Mouse (Mus musculus): ENCODE measurements around the gene Gimap3. TPM values are rescaled to one million over a fixed set of nuclear protein-coding genes. Genes with fewer than 3 reads are reported as not detected.
A peak's percentile ranks its signal among the peaks of the same experiment; 100 is the strongest.

Gimap3 gene
- polyA plus RNA-seq, 1 experiment from 2014 or later, result 0.75 TPM

DNA sequence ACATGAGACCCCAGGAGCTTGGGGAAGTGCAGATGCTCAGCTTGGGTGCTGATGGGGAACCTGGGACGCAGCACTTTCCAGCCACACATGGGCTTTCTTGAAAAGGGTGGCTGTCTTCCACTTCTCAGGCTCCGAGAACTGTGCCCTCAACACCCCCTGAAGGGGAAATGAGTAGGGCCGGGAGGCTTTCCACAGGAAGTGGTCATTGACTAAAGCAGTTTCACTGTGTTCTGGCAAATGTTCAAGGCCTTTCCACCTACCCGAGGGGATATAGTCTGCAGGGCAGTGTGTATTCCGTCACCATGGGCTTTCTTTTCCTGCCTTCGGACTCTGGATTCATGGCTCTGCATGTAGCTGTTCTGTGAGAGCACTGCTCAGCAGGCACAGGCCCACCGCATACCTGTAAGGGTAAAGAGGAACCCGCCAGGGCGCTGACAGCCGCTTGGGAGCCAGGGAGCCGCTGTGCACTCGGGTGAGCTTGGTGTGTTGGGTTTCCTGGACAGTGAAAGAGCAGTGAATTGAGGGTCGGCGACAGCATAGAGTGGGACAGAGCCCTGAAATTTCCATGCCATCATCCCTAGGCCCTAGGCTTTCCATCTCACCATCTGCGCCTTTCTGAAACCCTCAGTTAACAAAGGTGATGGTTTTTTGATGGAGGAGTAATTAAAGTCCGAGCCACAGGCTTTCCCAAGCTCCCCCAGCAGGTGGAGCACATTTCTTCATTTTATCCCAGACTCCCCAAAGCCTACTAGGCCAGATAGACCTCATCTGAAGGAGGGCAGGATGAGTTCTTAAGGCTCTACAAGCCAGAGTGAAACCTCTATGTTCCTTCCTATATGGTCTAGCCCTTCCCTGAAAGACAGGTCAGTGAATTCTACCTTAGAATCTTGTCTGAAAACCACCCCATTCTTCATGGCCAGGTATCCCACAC, 24.4 kb downstream of the Gimap3 start, which contains the start of gene Gimap5:
Gimap5 (plus strand) TSS at position 239 of the 931 bp plus-strand sequence.
- H3K27ac ChIP-seq (ENCODE audit: low read depth), result peak within 1 kb of the TSS; percentile 68
- ATAC-seq, result peak; percentile 33

GRCm38 (mm10) chr6:48745490-48745889, 25.2 kb downstream of the Gimap3 start:
- Histone ChIP-seq H3K9me3 (ENCODE audit: low read length) (no peaks in the 10 kb centered on the region), H3K9ac (replicated peaks) (no peak overlapping the region), H3K27ac (ENCODE audit: low read depth) (peak overlapping the region; percentile 68), H3K27me3 (ENCODE audit: insufficient read depth, low read length) (no peaks in the 10 kb centered on the region), H3K36me3 (replicated peaks; ENCODE audit: insufficient read depth, low read length) (no peaks in the 10 kb centered on the region), H3K4me1 (ENCODE audit: insufficient read depth) (peaks cover 19% of the 10 kb centered on the region), H3K4me3 (ENCODE audit: low read depth, low read length) (no peak overlapping the region), H3K4me2 (ENCODE audit: low read depth, low read length) (no peak overlapping the region)
- 22% methylated on average over 2 of the region's 2 CpGs for WGBS (ENCODE audit: insufficient replicate concordance)
- TF ChIP-seq EP300 (IDR thresholded peaks at IDR 0.05; ENCODE audit: low read depth) (no peak), CTCF (IDR thresholded peaks at IDR 0.05; ENCODE audit: low read depth) (no peak)
- ATAC-seq (no peak), DNase-seq (no peak)

More for the DNA sequence above, 24.4 kb downstream of the Gimap3 start, which contains the start of gene Gimap5:
- Histone ChIP-seq H3K36me3 (replicated peaks; ENCODE audit: insufficient read depth, low read length) (no peaks in the 10 kb centered on the region), H3K9me3 (ENCODE audit: low read length) (no peaks in the 10 kb centered on the region), H3K4me3 (ENCODE audit: low read depth, low read length) (0 out of 2 replicates have a peak within 1 kb of the TSS, but pooled peaks have one; percentile 2), H3K27me3 (ENCODE audit: insufficient read depth, low read length) (no peaks in the 10 kb centered on the region), H3K4me1 (ENCODE audit: insufficient read depth) (peaks cover 12% of the 10 kb centered on the region), H3K4me2 (ENCODE audit: low read depth, low read length) (peak within 1 kb of the TSS; percentile 31), H3K9ac (replicated peaks) (peak within 1 kb of the TSS; percentile 23; the same call in 1 of the 2 replicates)
- 0 out of 2 replicates have a peak, but pooled peaks have one; percentile 17 for TF ChIP-seq EP300 (IDR thresholded peaks at IDR 0.05; ENCODE audit: low read depth)
- peak; percentile 64 for TF ChIP-seq CTCF (IDR thresholded peaks at IDR 0.05; ENCODE audit: low read depth)
- 21% methylated on average over 16 of the region's 16 CpGs for WGBS (ENCODE audit: insufficient replicate concordance)
- DNase-seq, result peak; percentile 50

DNA sequence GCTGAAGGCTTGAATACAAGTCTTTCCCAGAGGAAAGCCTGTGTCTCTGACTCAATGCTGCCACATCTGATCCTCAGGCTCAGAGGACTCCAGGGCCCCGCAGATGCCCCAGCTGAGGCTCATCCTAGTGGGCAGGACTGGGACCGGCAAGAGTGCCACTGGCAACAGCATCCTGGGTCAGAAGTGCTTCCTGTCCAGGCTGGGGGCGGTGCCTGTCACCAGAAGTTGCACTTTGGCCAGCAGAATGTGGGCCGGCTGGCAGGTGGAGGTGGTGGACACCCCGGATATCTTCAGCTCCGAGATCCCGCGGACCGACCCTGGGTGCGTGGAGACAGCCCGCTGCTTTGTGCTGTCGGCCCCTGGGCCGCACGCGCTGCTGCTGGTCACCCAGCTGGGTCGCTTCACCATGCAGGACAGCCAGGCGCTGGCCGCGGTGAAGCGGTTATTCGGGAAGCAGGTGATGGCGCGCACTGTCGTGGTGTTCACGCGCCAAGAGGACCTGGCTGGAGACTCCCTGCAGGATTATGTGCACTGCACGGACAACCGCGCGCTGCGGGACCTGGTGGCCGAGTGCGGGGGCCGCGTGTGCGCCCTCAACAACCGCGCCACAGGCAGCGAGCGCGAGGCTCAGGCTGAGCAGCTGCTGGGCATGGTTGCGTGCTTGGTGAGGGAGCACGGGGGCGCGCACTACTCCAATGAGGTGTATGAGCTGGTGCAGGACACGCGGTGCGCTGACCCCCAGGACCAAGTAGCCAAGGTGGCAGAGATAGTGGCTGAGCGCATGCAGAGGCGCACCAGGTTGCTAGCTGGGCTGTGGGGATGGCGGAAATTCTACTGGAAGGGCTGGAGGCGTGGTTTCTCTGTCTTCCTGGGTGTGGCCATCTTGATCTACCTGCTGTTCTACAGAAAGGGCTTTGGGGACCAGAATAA, 28.0 kb downstream of the Gimap3 start:
- Histone ChIP-seq H3K27me3 (ENCODE audit: insufficient read depth, low read length) (no peaks in the 10 kb centered on the region), H3K27ac (ENCODE audit: low read depth) (peak overlapping the region; percentile 74), H3K4me2 (ENCODE audit: low read depth, low read length) (peak overlapping the region; percentile 71), H3K4me1 (ENCODE audit: insufficient read depth) (peaks cover 23% of the 10 kb centered on the region), H3K36me3 (replicated peaks; ENCODE audit: insufficient read depth, low read length) (no peaks in the 10 kb centered on the region), H3K4me3 (ENCODE audit: low read depth, low read length) (peak overlapping the region; percentile 54), H3K9ac (replicated peaks) (peak overlapping the region; percentile 43), H3K9me3 (ENCODE audit: low read length) (no peaks in the 10 kb centered on the region)
- WGBS (ENCODE audit: insufficient replicate concordance), result 51% methylated on average over 52 of the region's 52 CpGs
- peak; percentile 71 for DNase-seq
- TF ChIP-seq CTCF (IDR thresholded peaks at IDR 0.05; ENCODE audit: low read depth) (0 out of 2 replicates have a peak, but pooled peaks have one; percentile 1), EP300 (IDR thresholded peaks at IDR 0.05; ENCODE audit: low read depth) (no peak)
- peak; percentile 80 for ATAC-seq

GRCm38 (mm10) chr6:48741711-48742206, 28.9 kb downstream of the Gimap3 start:
- ATAC-seq (peak; percentile 48), DNase-seq (peak; percentile 21)
- peaks cover 23% of the 10 kb centered on the region for H3K4me1 ChIP-seq (ENCODE audit: insufficient read depth)
- H3K9me3 ChIP-seq (ENCODE audit: low read length), result no peaks in the 10 kb centered on the region
- H3K9ac ChIP-seq (replicated peaks), result no peak overlapping the region
- TF ChIP-seq CTCF (IDR thresholded peaks at IDR 0.05; ENCODE audit: low read depth), result no peak
- no peak for TF ChIP-seq EP300 (IDR thresholded peaks at IDR 0.05; ENCODE audit: low read depth)
- H3K36me3 ChIP-seq (replicated peaks; ENCODE audit: insufficient read depth, low read length), result no peaks in the 10 kb centered on the region
- 32% methylated on average over 9 of the region's 9 CpGs for WGBS (ENCODE audit: insufficient replicate concordance)
- H3K4me3 ChIP-seq (ENCODE audit: low read depth, low read length), result no peak overlapping the region
- peak overlapping the region; percentile 71 for H3K4me2 ChIP-seq (ENCODE audit: low read depth, low read length)
- H3K27me3 ChIP-seq (ENCODE audit: insufficient read depth, low read length), result no peaks in the 10 kb centered on the region
- peak overlapping the region; percentile 74 for H3K27ac ChIP-seq (ENCODE audit: low read depth)

DNA sequence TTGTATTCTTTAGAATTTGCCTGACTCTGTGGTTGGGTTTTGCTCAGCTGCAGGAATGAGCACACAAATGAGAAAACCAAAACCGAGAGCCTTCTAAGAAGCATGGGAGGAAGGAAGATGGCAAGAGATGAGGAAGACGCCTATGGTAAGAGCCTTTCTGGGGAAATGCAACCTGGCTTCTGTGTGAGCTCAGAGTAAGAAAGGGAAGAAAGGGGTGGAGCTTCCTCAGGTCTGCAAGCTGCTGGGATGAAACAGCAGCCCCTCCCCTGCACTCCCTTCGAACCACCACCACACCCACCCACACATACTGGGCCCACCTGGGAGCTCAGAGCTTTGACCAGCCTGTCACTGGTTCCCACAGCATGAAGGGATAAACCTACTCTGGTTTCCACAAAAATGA, 29.4 kb downstream of the Gimap3 start:
- peaks cover 23% of the 10 kb centered on the region for H3K4me1 ChIP-seq (ENCODE audit: insufficient read depth)
- H3K4me3 ChIP-seq (ENCODE audit: low read depth, low read length), result no peak overlapping the region
- peak overlapping the region; percentile 74 for H3K27ac ChIP-seq (ENCODE audit: low read depth)
- no peaks in the 10 kb centered on the region for H3K9me3 ChIP-seq (ENCODE audit: low read length)
- no peak for ATAC-seq
- no peaks in the 10 kb centered on the region for H3K36me3 ChIP-seq (replicated peaks; ENCODE audit: insufficient read depth, low read length)
- no peaks in the 10 kb centered on the region for H3K27me3 ChIP-seq (ENCODE audit: insufficient read depth, low read length)
- no peak for DNase-seq
- TF ChIP-seq CTCF (IDR thresholded peaks at IDR 0.05; ENCODE audit: low read depth), result no peak
- TF ChIP-seq EP300 (IDR thresholded peaks at IDR 0.05; ENCODE audit: low read depth), result no peak
- no peak overlapping the region for H3K9ac ChIP-seq (replicated peaks)
- WGBS (ENCODE audit: insufficient replicate concordance), result 17% methylated on average over 3 of the region's 3 CpGs
- peak overlapping the region; percentile 28; the same call in 1 of the 2 replicates for H3K4me2 ChIP-seq (ENCODE audit: low read depth, low read length)
